Mouse (Mus musculus): ENCODE data around the gene Unc93a2.
"Not testable (repeated sequence)": the region's sequence is repeated elsewhere in the genome, so short reads cannot be mapped to it uniquely, and the experiment has no call there.

DNA sequence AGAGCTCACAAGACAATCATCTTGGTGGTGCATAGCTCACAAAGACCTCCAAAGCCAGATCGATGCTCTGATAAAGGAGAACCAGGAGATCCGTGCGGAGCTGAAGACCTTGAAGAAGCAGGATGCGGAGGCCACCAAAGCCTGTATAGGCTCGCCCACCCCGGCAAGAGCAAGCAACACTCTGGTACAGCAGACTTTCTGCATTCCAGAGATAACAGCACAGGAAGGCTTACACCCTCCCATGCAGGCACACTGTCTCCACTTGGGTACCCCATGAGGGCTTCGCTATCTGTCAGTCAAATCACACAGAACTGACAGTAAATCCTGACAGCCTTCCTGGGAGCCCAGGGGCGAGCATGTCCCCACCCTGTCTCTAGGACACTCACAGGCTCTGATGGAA lies 58.8 kb downstream of the Unc93a2 start:
- not testable (repeated sequence) for TF ChIP-seq CTCF, EP300 (IDR thresholded peaks at IDR 0.05; ENCODE audit: low read depth)
